Mouse (Mus musculus): ENCODE measurements around the gene Ncor2. TPM values are rescaled to one million over a fixed set of nuclear protein-coding genes. Genes with fewer than 3 reads are reported as not detected.

The Ncor2 gene
- total RNA-seq, 1 experiment from 2014 or later: 192 TPM

- DNase-seq: no peak
These were observed 12.6 kb upstream of the Ncor2 start for GRCm38 (mm10) chr5:125191608-125192007.

GRCm38 (mm10) chr5:125190105-125190813 lies 11.2 kb upstream of the Ncor2 start:
- DNase-seq: no peak

- DNase-seq: peak; percentile 95
These were observed 10.6 kb upstream of the Ncor2 start for GRCm38 (mm10) chr5:125189625-125190024.

- peak; percentile 65 for DNase-seq
These were observed 10.0 kb upstream of the Ncor2 start for GRCm38 (mm10) chr5:125188812-125189598.

- DNase-seq: no peak
These were observed 5.8 kb upstream of the Ncor2 start for GRCm38 (mm10) chr5:125184826-125185225.

- peak; percentile 64 for DNase-seq
These were observed 4.4 kb upstream of the Ncor2 start for GRCm38 (mm10) chr5:125183321-125184003.

- DNase-seq: no peak
These were observed 1.7 kb upstream of the Ncor2 start for GRCm38 (mm10) chr5:125180630-125181263.

- DNase-seq: peak; percentile 62
These were observed 963 bp upstream of the Ncor2 start for GRCm38 (mm10) chr5:125179735-125180629.

GRCm38 (mm10) chr5:125178171-125179006 lies 630 bp downstream of the Ncor2 start:
- peak; percentile 77 for DNase-seq

- DNase-seq: peak; percentile 87
These were observed 1.4 kb downstream of the Ncor2 start for GRCm38 (mm10) chr5:125177481-125178134.

GRCm38 (mm10) chr5:125176864-125177263 lies 2.2 kb downstream of the Ncor2 start:
- peak; percentile 75 for DNase-seq

- DNase-seq: no peak
These were observed 2.7 kb downstream of the Ncor2 start for GRCm38 (mm10) chr5:125176370-125176766.

- DNase-seq: no peak
These were observed 3.2 kb downstream of the Ncor2 start for GRCm38 (mm10) chr5:125175673-125176369.

- peak; percentile 96 for DNase-seq
These were observed 4.0 kb downstream of the Ncor2 start for GRCm38 (mm10) chr5:125174726-125175672.

GRCm38 (mm10) chr5:125173868-125174267 lies 5.2 kb downstream of the Ncor2 start:
- DNase-seq: no peak

- DNase-seq: peak; percentile 63
These were observed 6.0 kb downstream of the Ncor2 start for GRCm38 (mm10) chr5:125172831-125173615.

GRCm38 (mm10) chr5:125171259-125171658 lies 7.8 kb downstream of the Ncor2 start:
- DNase-seq: no peak
